Mouse (Mus musculus): Measurements from ENCODE around the gene Cux2.

- TF ChIP-seq MAFK (IDR thresholded peaks at IDR 0.05; ENCODE audit: borderline replicate concordance, low read depth, low read length): no peak
- TF ChIP-seq MAX (IDR thresholded peaks at IDR 0.05; ENCODE audit: low read length): no peak
- no peak for TF ChIP-seq EP300 (IDR thresholded peaks at IDR 0.05; ENCODE audit: low read depth in 1 of 2, low read length in 2 of 2)
- no peak for TF ChIP-seq HCFC1 (IDR thresholded peaks at IDR 0.05; ENCODE audit: low read depth, low read length)
- no peak for TF ChIP-seq ZNF384 (IDR thresholded peaks at IDR 0.05; ENCODE audit: low read depth, low read length)
- TF ChIP-seq POLR2A (IDR thresholded peaks at IDR 0.05; ENCODE audit: control insufficient read depth in 1 of 2, insufficient read depth in 1 of 2, low read depth in 1 of 2, low read length in 2 of 2, poor library complexity in 1 of 2): no peak
- no peak for TF ChIP-seq ETS1 (IDR thresholded peaks at IDR 0.05; ENCODE audit: low read depth, low read length)
- no peak for TF ChIP-seq MAZ (IDR thresholded peaks at IDR 0.05; ENCODE audit: low read depth, low read length)
- no peak for TF ChIP-seq BHLHE40 (IDR thresholded peaks at IDR 0.05; ENCODE audit: borderline replicate concordance, low read depth, low read length)
- TF ChIP-seq MXI1 (IDR thresholded peaks at IDR 0.05; ENCODE audit: low read depth, low read length): no peak
- no peak for TF ChIP-seq TAL1 (IDR thresholded peaks at IDR 0.05; ENCODE audit: low read length)
- TF ChIP-seq USF1 (IDR thresholded peaks at IDR 0.05; ENCODE audit: low read depth, low read length): no peak
Observed at GRCm38 (mm10) chr5:122085291-122085690, 35.4 kb upstream of the Cux2 start.
